Mouse (Mus musculus): Measurements from ENCODE around the gene Sh3bp5.

DNA sequence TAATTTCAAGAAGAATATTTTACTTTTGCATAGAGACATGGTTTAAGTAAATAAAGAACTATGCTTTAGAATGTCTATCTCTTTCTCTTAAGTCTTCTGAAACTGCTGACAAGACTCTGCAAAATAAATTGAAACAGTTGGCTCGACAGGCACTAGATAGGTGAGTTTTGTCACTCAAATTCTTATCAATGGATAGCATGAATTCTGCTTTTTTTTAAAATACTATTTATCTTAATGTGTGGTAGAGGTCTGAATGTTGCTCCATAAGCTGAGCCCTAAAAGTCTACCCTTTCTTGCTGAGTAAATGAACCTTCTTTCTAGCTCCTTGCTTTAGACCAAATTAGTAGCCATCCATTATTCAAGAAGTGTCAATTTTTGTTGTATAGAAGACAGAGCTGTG is 90.5 kb downstream of the Sh3bp5 start:
- TF ChIP-seq CTCF (IDR thresholded peaks at IDR 0.05; ENCODE audit: low read depth) (no peak), EP300 (IDR thresholded peaks at IDR 0.05; ENCODE audit: low read depth) (peak; percentile 53)
